Mouse (Mus musculus) CH12.LX (cell line): ENCODE results near the gene Xlr3b. TPM values are rescaled to one million over a fixed set of nuclear protein-coding genes. Genes with fewer than 3 reads are reported as not detected.
A peak's percentile ranks its signal among the peaks of the same experiment; 100 is the strongest.
"Not testable (repeated sequence)": the region's sequence is repeated elsewhere in the genome, so short reads cannot be mapped to it uniquely, and the experiment has no call there.

Experiments
- DNase-seq: peaks from one replicate; pipeline ENCODE4 v3.0.0-alpha.2; 2013; ENCODE audit errors: extremely low read depth
- H3K27ac ChIP-seq: 2 replicates; pipeline ENCODE4 v1.5.1; 2012; ENCODE audit warnings: low read depth, mild to moderate bottlenecking, control low read depth, moderate library complexity; ENCODE audit not compliant: insufficient read depth
- H3K27me3 ChIP-seq: replicated peaks from 2 replicates; pipeline ENCODE3; 2012; ENCODE audit warnings: inconsistent platforms
- H3K36me3 ChIP-seq, 2 experiments: replicated peaks in 1 of 2; 2 replicates each; pipeline versions ENCODE3 to v1.6.1; 2012; ENCODE audit warnings: inconsistent platforms in 1 of 2, low read length in 1 of 2, mild to moderate bottlenecking in 1 of 2, mixed read lengths in 1 of 2, moderate library complexity in 1 of 2; ENCODE audit not compliant: control insufficient read depth in 1 of 2, insufficient read depth in 1 of 2
- H3K4me1 ChIP-seq, 2 experiments: 2 replicates each; pipeline ENCODE4 v1.6.1; 2012; ENCODE audit warnings: inconsistent platforms in 1 of 2, moderate library complexity in 1 of 2; ENCODE audit not compliant: insufficient read depth in 2 of 2, control insufficient read depth in 1 of 2
- H3K4me2 ChIP-seq: 2 replicates; pipeline ENCODE4 v1.6.1; 2012; ENCODE audit warnings: low read depth, mild to moderate bottlenecking, control low read depth; ENCODE audit not compliant: poor library complexity, insufficient read depth, severe bottlenecking
- H3K4me3 ChIP-seq, 3 experiments: fragments of 150-350 bp in 1 of 3; sonication (generic) in 1 of 3; replicated peaks in 1 of 3; 2 replicates each; pipeline versions ENCODE3 to v1.5.1; 2011 to 2012; ENCODE audit warnings: low read depth in 2 of 3, low read length in 2 of 3, mild to moderate bottlenecking in 2 of 3, moderate library complexity in 2 of 3, control low read depth in 1 of 3, improper control_type of control experiment in 1 of 3, inconsistent platforms in 1 of 3, mixed read lengths in 1 of 3; ENCODE audit not compliant: poor library complexity in 1 of 3
- H3K79me2 ChIP-seq: replicated peaks from 2 replicates; pipeline ENCODE4 v1.6.1; 2012; ENCODE audit warnings: mild to moderate bottlenecking, moderate library complexity; ENCODE audit not compliant: control insufficient read depth, poor library complexity, insufficient read depth, severe bottlenecking; ENCODE audit errors: extremely low read depth
- H3K9ac ChIP-seq: 2 replicates; pipeline ENCODE4 v1.6.1; 2012; ENCODE audit warnings: low read depth, mild to moderate bottlenecking, control low read depth, moderate library complexity; ENCODE audit not compliant: insufficient read depth
- H3K9me3 ChIP-seq: replicated peaks from 2 replicates; pipeline ENCODE3; 2012; ENCODE audit warnings: low read length, inconsistent platforms, mixed read lengths
- NRF1 ChIP-seq: IDR thresholded peaks from 2 replicates; pipeline ENCODE4 v1.6.1; 2014; ENCODE audit warnings: low read depth, mild to moderate bottlenecking, inconsistent platforms, low read length, improper control_type of control experiment, moderate library complexity
- dilution Hi-C: fragments of 300-500 bp; cut with MboI; formaldehyde crosslinking; loops from 2 replicates; pipeline ENCODE4 v1.14.3; 2020; ENCODE audit warnings: low sequenced_read_pairs; ENCODE audit not compliant: extremely low pct_unique_long_range_greater_than_20kb, extremely low pct_ligation_motif_present
- in situ Hi-C: fragments of 300-500 bp; cut with MboI; formaldehyde crosslinking; loops from 3 replicates; pipeline ENCODE4 v1.14.3; 2019; ENCODE audit warnings: low sequenced_read_pairs, low pct_ligation_motif_present, low pct_unique_long_range_greater_than_20kb, mixed read lengths
- polyA plus RNA-seq: library from polyadenylated mRNA; unstranded; fragments of >175 nt; gene quantifications from 2 replicates; pipeline ENCODE4 v1.2.1, GENCODE M21; 2012; ENCODE audit warnings: low read depth; ENCODE audit not compliant: insufficient read length
- total RNA-seq, 2 experiments: library from RNA; depleted of rRNA; stranded (reverse); fragments of 300-350 nt in 1 of 2; fragments of >200 nt in 1 of 2; gene quantifications; 2 replicates each; pipeline ENCODE4 v1.2.3; 2012 to 2014

Gene Xlr3b
- total RNA-seq (2012; rRNA removed) (3.1 and 3.4 TPM in 2 replicates), total RNA-seq (2014; rRNA removed) (2.3 and 3.7 TPM in 2 replicates), polyA plus RNA-seq (1.4 and 1.8 TPM in 2 replicates)

GRCm38 (mm10) chrX:73191934-73192333 is at the start of gene Xlr3b:
TSS of gene Xlr3b (plus strand) at chrX:73192207.
- DNase-seq, in situ Hi-C loops, H3K9me3 ChIP-seq, H3K4me3 ChIP-seq, H3K27ac ChIP-seq, dilution Hi-C loops, H3K4me1 ChIP-seq, H3K36me3 ChIP-seq, H3K4me2 ChIP-seq, H3K27me3 ChIP-seq, H3K79me2 ChIP-seq, H3K9ac ChIP-seq: not testable (repeated sequence)
- peak; percentile 56 for TF ChIP-seq NRF1

GRCm38 (mm10) chrX:73143218-73143618 is 48.8 kb upstream of the Xlr3b start:
- H3K4me3 ChIP-seq, H3K27me3 ChIP-seq, H3K79me2 ChIP-seq, H3K36me3 ChIP-seq, dilution Hi-C loops, H3K9ac ChIP-seq, DNase-seq, H3K4me1 ChIP-seq, in situ Hi-C loops, H3K4me2 ChIP-seq, H3K9me3 ChIP-seq, H3K27ac ChIP-seq: not testable (repeated sequence)

- not testable (repeated sequence) for H3K36me3 ChIP-seq, H3K9me3 ChIP-seq
Observed at GRCm38 (mm10) chrX:73148496-73148895, 43.5 kb upstream of the Xlr3b start, which contains the start of gene Xlr5b. TSS of gene Xlr5b (plus strand) at chrX:73148796.

GRCm38 (mm10) chrX:73149350-73149749 is 42.7 kb upstream of the Xlr3b start, which contains the start of gene DXBay18:
TSS of gene DXBay18 (minus strand) at chrX:73149450.
- H3K4me1 ChIP-seq, H3K4me3 ChIP-seq, dilution Hi-C loops, DNase-seq, H3K27ac ChIP-seq, H3K36me3 ChIP-seq, H3K27me3 ChIP-seq, in situ Hi-C loops, H3K9me3 ChIP-seq, H3K4me2 ChIP-seq, H3K79me2 ChIP-seq, H3K9ac ChIP-seq: not testable (repeated sequence)

More at GRCm38 (mm10) chrX:73148496-73148895, 43.5 kb upstream of the Xlr3b start, which contains the start of gene Xlr5b:
- H3K27ac ChIP-seq, H3K4me1 ChIP-seq, H3K4me3 ChIP-seq, DNase-seq, H3K79me2 ChIP-seq, H3K9ac ChIP-seq, in situ Hi-C loops, H3K4me2 ChIP-seq, H3K27me3 ChIP-seq, dilution Hi-C loops: not testable (repeated sequence)

GRCm38 (mm10) chrX:73176889-73177288 is 15.1 kb upstream of the Xlr3b start, which contains the start of gene Spin2d:
TSS of gene Spin2d (minus strand) at chrX:73176989.
- H3K36me3 ChIP-seq, H3K4me3 ChIP-seq, H3K79me2 ChIP-seq, in situ Hi-C loops, H3K27ac ChIP-seq, H3K4me2 ChIP-seq, DNase-seq, H3K27me3 ChIP-seq, H3K4me1 ChIP-seq, H3K9ac ChIP-seq, H3K9me3 ChIP-seq, dilution Hi-C loops: not testable (repeated sequence)
